Mouse (Mus musculus) liver, adult 2 months (tissue): Measurements from ENCODE around the gene Frzb. TPM values are rescaled to one million over a fixed set of nuclear protein-coding genes. Genes with fewer than 3 reads are reported as not detected.

ENCODE experiments used
- DNase-seq: peaks from one replicate; pipeline ENCODE4 v3.0.0-alpha.2; 2011; ENCODE audit warnings: low read depth, low spot score; ENCODE audit errors: extremely low read depth
- H3K27ac ChIP-seq: fragments of 200-500 bp; replicated peaks from 2 replicates; pipeline ENCODE4 v1.5.1; 2012; ENCODE audit warnings: low read depth, mild to moderate bottlenecking, control low read depth, inconsistent platforms, low read length; ENCODE audit not compliant: insufficient read depth
- H3K27me3 ChIP-seq: fragments of 200-500 bp; 2 replicates; pipeline ENCODE4 v1.6.1; 2012; ENCODE audit warnings: mild to moderate bottlenecking, moderate library complexity, low read length, inconsistent platforms; ENCODE audit not compliant: control insufficient read depth, insufficient read depth
- H3K36me3 ChIP-seq: fragments of 200-500 bp; 2 replicates; pipeline ENCODE4 v1.6.1; 2012; ENCODE audit warnings: low read length, inconsistent platforms; ENCODE audit not compliant: control insufficient read depth, insufficient read depth
- H3K4me1 ChIP-seq: fragments of 200-500 bp; 2 replicates; pipeline ENCODE4 v1.6.1; 2011; ENCODE audit warnings: low read length; ENCODE audit not compliant: control insufficient read depth, insufficient read depth
- H3K4me3 ChIP-seq: fragments of 200-500 bp; 2 replicates; pipeline ENCODE4 v1.5.1; 2011; ENCODE audit warnings: low read depth, mild to moderate bottlenecking, control low read depth, low read length, moderate library complexity; ENCODE audit not compliant: insufficient read depth
- H3K79me2 ChIP-seq: fragments of 200-500 bp; 2 replicates; pipeline ENCODE4 v1.6.1; 2012; ENCODE audit warnings: inconsistent platforms, mild to moderate bottlenecking, low read length, moderate library complexity; ENCODE audit not compliant: control insufficient read depth, insufficient read depth
- H3K9ac ChIP-seq: fragments of 200-500 bp; 2 replicates; pipeline ENCODE4 v1.6.1; 2012; ENCODE audit warnings: low read depth, mild to moderate bottlenecking, control low read depth, inconsistent platforms, low read length
- CTCF ChIP-seq: fragments of 200-500 bp; IDR thresholded peaks from 2 replicates; pipeline ENCODE4 v1.5.1; 2011; ENCODE audit warnings: low read depth, low read length, control low read depth
- POLR2A ChIP-seq: fragments of 200-500 bp; IDR thresholded peaks from 2 replicates; pipeline ENCODE4 v1.6.1; 2011; ENCODE audit warnings: low read length, control low read depth; ENCODE audit not compliant: insufficient read depth; ENCODE audit errors: extremely low read depth
- WGBS: fragments of 180-500 bp; shearing (Covaris S2); methylation state at CpG from one replicate; pipeline ENCODE4 v1.1.7; 2018; 5-methylcytosine and 5-hydroxymethylcytosine counted together
- polyA plus RNA-seq: library from polyadenylated mRNA; depleted of rRNA; stranded (reverse); fragments of >200 nt; gene quantifications from 2 replicates; pipeline ENCODE4 v1.2.3, GENCODE M21; 2012
- total RNA-seq: library from RNA; depleted of rRNA; stranded (reverse); fragments of >200 nt; gene quantifications from 2 replicates; pipeline ENCODE4 v1.2.3, GENCODE M21; 2014

Gene Frzb
- total and polyA plus RNA-seq, 2 experiments = 0.74 to 1.0 TPM

DNA sequence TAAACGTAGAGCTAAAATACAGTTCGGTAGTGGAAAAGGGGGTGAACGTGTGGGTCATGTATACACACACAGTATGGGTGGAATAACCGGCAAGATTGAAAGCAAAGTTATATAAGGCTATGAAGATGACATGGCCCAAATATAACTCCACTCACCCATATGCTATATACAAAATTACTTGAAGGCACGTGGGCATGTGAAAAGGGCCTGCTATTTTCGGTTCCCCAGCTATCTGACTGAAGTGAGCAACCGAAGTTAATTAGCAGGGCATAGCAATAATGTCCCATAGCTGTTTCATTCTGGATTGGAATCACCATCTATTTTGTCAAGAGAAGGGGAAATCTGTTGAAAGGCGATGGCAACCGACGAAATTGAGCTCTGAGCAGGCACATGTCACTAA lies 1.9 kb downstream of the Frzb start:
- Histone ChIP-seq H3K4me1 (peaks cover 4% of the 10 kb centered on the region; the same call in 1 of the 2 replicates), H3K4me3 (no peak overlapping the region), H3K79me2 (no peaks in the 10 kb centered on the region), H3K27ac (no peak overlapping the region), H3K27me3 (peaks cover 10% of the 10 kb centered on the region; the same call in 1 of the 2 replicates), H3K9ac (no peak overlapping the region), H3K36me3 (no peaks in the 10 kb centered on the region)
- 70% methylated on average over 10 of the region's 10 CpGs for WGBS
- TF ChIP-seq POLR2A (no peak), CTCF (no peak)
- DNase-seq = no peak

DNA sequence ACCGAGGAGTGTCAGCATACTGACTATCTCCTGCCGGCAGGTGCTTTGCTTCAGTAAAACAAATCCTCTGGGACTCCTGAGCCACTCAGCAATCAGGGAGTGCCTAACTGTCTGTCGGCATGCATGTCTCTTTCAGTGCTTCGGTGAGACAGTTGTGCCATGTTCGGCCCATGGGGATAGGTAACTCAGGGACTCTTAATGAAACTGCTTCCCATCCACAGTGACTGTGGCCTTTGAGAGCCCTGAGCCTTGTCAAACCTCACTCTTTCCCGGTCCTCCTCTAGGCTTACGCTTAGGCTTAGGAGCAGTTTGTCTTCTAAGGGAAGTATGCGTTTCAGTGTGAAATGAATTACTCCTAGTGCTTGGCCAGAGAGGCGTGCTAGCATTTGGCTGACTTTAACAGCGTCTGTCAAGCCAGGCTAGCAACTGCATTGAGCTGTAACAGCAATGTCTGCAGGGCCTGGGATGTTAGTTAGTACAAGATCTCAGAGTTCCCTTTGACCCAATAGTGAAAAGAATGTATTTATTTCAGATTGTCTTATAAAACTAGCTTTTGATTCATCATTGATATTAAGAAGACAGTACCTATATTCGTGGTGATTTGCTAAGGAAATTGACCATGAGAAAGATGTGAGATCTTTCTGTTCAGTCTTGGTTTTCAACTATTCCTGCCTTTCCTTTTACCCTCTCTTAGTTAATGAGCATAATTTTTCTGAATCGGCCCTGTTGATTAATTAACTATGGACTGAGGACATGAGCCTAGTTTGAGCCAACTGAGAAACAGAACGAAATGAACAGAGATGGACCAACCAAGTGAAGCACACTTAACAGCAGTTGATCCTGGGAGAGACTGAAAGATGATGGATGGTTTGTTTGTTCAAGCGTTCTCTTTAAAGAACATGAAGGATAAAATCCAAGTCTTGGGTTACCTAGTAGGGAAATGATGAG lies 2.7 kb downstream of the Frzb start:
- no peak for TF ChIP-seq POLR2A
- no peak for TF ChIP-seq CTCF
- no peak overlapping the region for H3K27ac ChIP-seq
- WGBS = 85% methylated on average over 14 of the region's 14 CpGs
- H3K4me1 ChIP-seq = peaks cover 4% of the 10 kb centered on the region; the same call in 1 of the 2 replicates
- H3K27me3 ChIP-seq = peaks cover 10% of the 10 kb centered on the region; the same call in 1 of the 2 replicates
- H3K79me2 ChIP-seq = no peaks in the 10 kb centered on the region
- H3K4me3 ChIP-seq = no peak overlapping the region
- H3K36me3 ChIP-seq = no peaks in the 10 kb centered on the region
- H3K9ac ChIP-seq = no peak overlapping the region
- no peak for DNase-seq

DNA sequence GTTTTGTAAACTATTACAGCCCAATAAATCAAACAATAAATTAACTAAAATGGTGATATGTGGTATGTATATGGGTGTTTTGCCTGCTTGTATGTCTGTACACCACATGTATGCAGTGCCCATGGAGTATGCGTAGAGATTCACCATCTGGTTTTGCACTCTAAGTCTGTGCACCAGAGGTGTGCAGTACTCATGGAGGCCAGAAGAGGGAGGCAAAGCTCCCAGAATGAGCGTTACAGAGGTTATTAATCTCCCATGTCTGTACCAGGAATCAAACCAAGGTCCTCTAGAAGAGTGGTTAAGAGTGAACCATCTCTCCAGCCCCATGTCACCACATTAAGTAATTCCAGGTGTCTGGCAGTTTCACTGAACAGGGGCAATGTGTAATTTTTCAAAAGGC lies 3.5 kb downstream of the Frzb start:
- Histone ChIP-seq H3K27ac (no peak overlapping the region), H3K27me3 (peaks cover 10% of the 10 kb centered on the region; the same call in 1 of the 2 replicates), H3K4me3 (no peak overlapping the region), H3K36me3 (no peaks in the 10 kb centered on the region), H3K9ac (no peak overlapping the region), H3K4me1 (peaks cover 4% of the 10 kb centered on the region; the same call in 1 of the 2 replicates), H3K79me2 (no peaks in the 10 kb centered on the region)
- 88% methylated on average over 2 of the region's 2 CpGs for WGBS
- DNase-seq = no peak
- TF ChIP-seq CTCF (peak; percentile 18; the same call in 1 of the 2 replicates), POLR2A (no peak)

DNA sequence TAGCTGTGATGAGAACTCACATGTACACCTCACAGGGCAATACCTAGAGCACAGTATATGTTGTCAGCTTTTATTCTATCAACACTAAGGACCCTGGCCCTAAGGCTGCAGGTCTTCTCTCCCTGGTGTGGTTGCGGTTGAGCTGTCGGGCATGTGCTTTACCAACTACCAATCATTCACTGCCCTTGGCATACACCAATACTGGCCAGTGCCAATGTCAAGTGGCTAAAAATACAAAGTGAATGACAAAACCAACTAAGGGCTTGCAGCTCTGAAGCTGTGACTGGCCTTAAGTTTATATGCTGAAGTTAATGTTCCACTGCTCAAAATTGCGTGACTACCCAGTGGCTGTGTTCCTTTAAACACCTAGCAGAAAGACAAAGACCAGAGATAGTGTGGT lies 6.0 kb downstream of the Frzb start:
- H3K27me3 ChIP-seq = no peaks in the 10 kb centered on the region

DNA sequence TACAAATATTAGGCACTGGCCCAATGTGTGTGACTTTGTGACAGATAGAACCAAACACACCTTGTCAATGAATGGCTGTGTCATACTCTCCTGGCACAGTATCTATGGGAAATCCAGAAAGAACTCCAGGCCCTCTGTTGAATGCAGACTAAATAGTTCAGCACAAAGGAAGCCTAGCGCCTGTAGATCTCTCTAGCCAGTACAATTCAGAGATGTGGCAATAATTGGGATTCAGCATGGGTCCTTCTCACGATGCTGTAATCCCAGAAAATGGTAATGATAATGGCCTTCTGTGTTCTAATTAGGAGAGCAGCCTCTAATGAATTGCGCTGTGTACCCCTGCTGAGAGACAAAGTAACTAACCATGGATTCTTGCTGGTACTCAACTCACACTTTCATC lies 8.6 kb downstream of the Frzb start:
- H3K4me3 ChIP-seq = no peak overlapping the region
- 83% methylated on average over 3 of the region's 3 CpGs for WGBS
- H3K9ac ChIP-seq = no peak overlapping the region

More for the DNA sequence above, 6.0 kb downstream of the Frzb start:
- DNase-seq = no peak
- Histone ChIP-seq H3K9ac (no peak overlapping the region), H3K27ac (no peak overlapping the region), H3K36me3 (no peaks in the 10 kb centered on the region), H3K4me1 (0 out of 2 replicates have a peak, but pooled peaks cover 2% of the 10 kb centered on the region), H3K4me3 (no peak overlapping the region), H3K79me2 (no peaks in the 10 kb centered on the region)
- TF ChIP-seq CTCF = no peak
- TF ChIP-seq POLR2A = no peak
- WGBS = 81% methylated on average over 3 of the region's 3 CpGs

More for the DNA sequence above, 8.6 kb downstream of the Frzb start:
- Histone ChIP-seq H3K4me1 (no peaks in the 10 kb centered on the region), H3K79me2 (no peaks in the 10 kb centered on the region), H3K36me3 (no peaks in the 10 kb centered on the region), H3K27me3 (no peaks in the 10 kb centered on the region), H3K27ac (no peak overlapping the region)
- no peak for DNase-seq
- TF ChIP-seq POLR2A (no peak), CTCF (no peak)
